ENCODE assay signal across 15 mouse cellular contexts in the genomic region with DNA sequence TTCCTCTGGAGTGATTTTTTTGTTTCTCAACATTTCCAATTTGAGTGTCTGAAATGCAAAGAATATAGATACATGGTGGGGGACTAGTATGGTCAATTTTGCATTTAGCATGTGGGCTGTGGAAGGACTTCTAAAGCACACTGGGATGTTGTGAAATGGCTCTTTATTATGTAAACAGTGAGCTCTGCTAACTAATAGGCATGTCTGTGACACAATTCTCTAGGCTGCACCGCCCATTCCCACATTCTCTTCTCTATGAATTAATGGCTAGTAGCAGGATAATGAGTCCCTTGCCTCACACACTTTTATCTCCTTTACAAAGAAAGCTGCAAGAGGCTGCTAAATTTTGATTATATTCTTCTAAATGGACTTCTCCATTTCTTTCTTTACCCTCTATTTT.
"Had no signal": no experiment of that assay in that cellular context is flagged by ENCODE, and none has a peak within 500 bp of the region (broad histone marks: within the 10 kb centered on the region; RNA-seq: fewer than 3 reads in every experiment).

No protein-coding gene starts in this region.

- H3K27ac ChIP-seq: kidney, postnatal 0 days; left cerebral cortex, adult 2 months; liver, embryonic 13.5 days had no signal

- H3K9me3 ChIP-seq: liver, embryonic 13.5 days had no signal

- H3K4me2 ChIP-seq: liver, embryonic 13.5 days had no signal

- H3K9ac ChIP-seq: liver, embryonic 13.5 days had no signal

- H3K4me1 ChIP-seq: liver, embryonic 13.5 days had no signal

- H3K4me3 ChIP-seq: left cerebral cortex, adult 2 months; liver, embryonic 13.5 days had no signal

- DNase-seq: kidney, adult 2 months; kidney, postnatal 25 days; layer of hippocampus, postnatal 36 days; liver, embryonic 13.5 days; lung, adult 2 months; lung, postnatal 14 days; lung, postnatal 4 days; retina, postnatal 1 day; right cerebral cortex, postnatal 25 days; spleen, adult 18-20 months; thymus, adult 18-20 months; thymus, postnatal 36 days had no signal

- H3K36me3 ChIP-seq: liver, embryonic 13.5 days had no signal

- H3K27me3 ChIP-seq: liver, embryonic 13.5 days had no signal

- ATAC-seq: intestine, postnatal 0 days had no signal
